Mouse (Mus musculus): ENCODE results near the gene Efcab9. TPM values are rescaled to one million over a fixed set of nuclear protein-coding genes. Genes with fewer than 3 reads are reported as not detected.

Efcab9 gene
- polyA plus RNA-seq, 1 experiment from 2014 or later: not detected

GRCm38 (mm10) chr11:32565088-32565487 lies 33.2 kb upstream of the Efcab9 start:
- no peak overlapping the region for H3K27ac ChIP-seq
- no peaks in the 10 kb centered on the region for H3K27me3 ChIP-seq
- no peak for ATAC-seq (ENCODE audit: low FRiP score)
- H3K4me3 ChIP-seq: no peak overlapping the region
- H3K9me3 ChIP-seq (replicated peaks): no peaks in the 10 kb centered on the region
- H3K4me2 ChIP-seq (replicated peaks): no peak overlapping the region
- WGBS: 59% methylated on average over 8 of the region's 8 CpGs
- H3K9ac ChIP-seq: no peak overlapping the region
- H3K36me3 ChIP-seq: no peaks in the 10 kb centered on the region
- H3K4me1 ChIP-seq: peaks cover 30% of the 10 kb centered on the region

- Histone ChIP-seq H3K27me3 (no peaks in the 10 kb centered on the region), H3K27ac (no peak overlapping the region), H3K9ac (no peak overlapping the region), H3K4me2 (replicated peaks) (no peak overlapping the region), H3K9me3 (replicated peaks) (no peaks in the 10 kb centered on the region), H3K36me3 (no peaks in the 10 kb centered on the region), H3K4me1 (peaks cover 30% of the 10 kb centered on the region), H3K4me3 (no peak overlapping the region)
- no peak for ATAC-seq (ENCODE audit: low FRiP score)
- 63% methylated on average over 4 of the region's 4 CpGs for WGBS
Observed at GRCm38 (mm10) chr11:32564629-32565028, 32.7 kb upstream of the Efcab9 start.

- peaks cover 33% of the 10 kb centered on the region for H3K4me1 ChIP-seq
Observed at GRCm38 (mm10) chr11:32563660-32564059, 31.8 kb upstream of the Efcab9 start.

GRCm38 (mm10) chr11:32562706-32563105 lies 30.8 kb upstream of the Efcab9 start:
- Histone ChIP-seq H3K4me3 (no peak overlapping the region), H3K27me3 (no peaks in the 10 kb centered on the region), H3K4me2 (replicated peaks) (no peak overlapping the region), H3K27ac (no peak overlapping the region), H3K9me3 (replicated peaks) (no peaks in the 10 kb centered on the region), H3K4me1 (peaks cover 36% of the 10 kb centered on the region), H3K36me3 (no peaks in the 10 kb centered on the region), H3K9ac (no peak overlapping the region)
- WGBS: 70% methylated on average over 5 of the region's 5 CpGs
- ATAC-seq (ENCODE audit: low FRiP score): no peak

More at GRCm38 (mm10) chr11:32563660-32564059, 31.8 kb upstream of the Efcab9 start:
- H3K9ac ChIP-seq: no peak overlapping the region
- 30% methylated on average over 3 of the region's 3 CpGs for WGBS
- H3K4me2 ChIP-seq (replicated peaks): no peak overlapping the region
- no peak overlapping the region for H3K4me3 ChIP-seq
- no peak overlapping the region for H3K27ac ChIP-seq
- no peaks in the 10 kb centered on the region for H3K27me3 ChIP-seq
- ATAC-seq (ENCODE audit: low FRiP score): no peak
- H3K9me3 ChIP-seq (replicated peaks): no peaks in the 10 kb centered on the region
- H3K36me3 ChIP-seq: no peaks in the 10 kb centered on the region

GRCm38 (mm10) chr11:32561465-32562355 lies 29.8 kb upstream of the Efcab9 start:
- no peak for ATAC-seq (ENCODE audit: low FRiP score)
- no peak overlapping the region for H3K9ac ChIP-seq
- no peaks in the 10 kb centered on the region for H3K9me3 ChIP-seq (replicated peaks)
- no peaks in the 10 kb centered on the region for H3K36me3 ChIP-seq
- H3K27me3 ChIP-seq: no peaks in the 10 kb centered on the region
- H3K4me1 ChIP-seq: peaks cover 26% of the 10 kb centered on the region
- H3K4me2 ChIP-seq (replicated peaks): no peak overlapping the region
- no peak overlapping the region for H3K4me3 ChIP-seq
- no peak overlapping the region for H3K27ac ChIP-seq
- WGBS: 69% methylated on average over 10 of the region's 10 CpGs

- whole genome bisulfite sequencing: 79% methylated on average over 12 of the region's 12 CpGs
Observed at GRCm38 (mm10) chr11:32560015-32560770, 28.3 kb upstream of the Efcab9 start.

GRCm38 (mm10) chr11:32558677-32559076 lies 26.8 kb upstream of the Efcab9 start:
- no peaks in the 10 kb centered on the region for H3K36me3 ChIP-seq
- H3K9me3 ChIP-seq (replicated peaks): no peaks in the 10 kb centered on the region
- H3K27ac ChIP-seq: no peak overlapping the region
- no peak overlapping the region for H3K9ac ChIP-seq
- H3K4me2 ChIP-seq (replicated peaks): no peak overlapping the region
- H3K4me1 ChIP-seq: peaks cover 18% of the 10 kb centered on the region; the same call in 1 of the 2 replicates
- 54% methylated on average over 8 of the region's 8 CpGs for WGBS
- no peaks in the 10 kb centered on the region for H3K27me3 ChIP-seq
- ATAC-seq (ENCODE audit: low FRiP score): no peak
- no peak overlapping the region for H3K4me3 ChIP-seq

More at GRCm38 (mm10) chr11:32560015-32560770, 28.3 kb upstream of the Efcab9 start:
- no peak overlapping the region for H3K4me3 ChIP-seq
- H3K9me3 ChIP-seq (replicated peaks): no peaks in the 10 kb centered on the region
- H3K4me1 ChIP-seq: peaks cover 23% of the 10 kb centered on the region; the same call in 1 of the 2 replicates
- H3K27ac ChIP-seq: no peak overlapping the region
- no peak overlapping the region for H3K9ac ChIP-seq
- ATAC-seq (ENCODE audit: low FRiP score): no peak
- H3K36me3 ChIP-seq: no peaks in the 10 kb centered on the region
- no peaks in the 10 kb centered on the region for H3K27me3 ChIP-seq
- H3K4me2 ChIP-seq (replicated peaks): no peak overlapping the region

GRCm38 (mm10) chr11:32558026-32558425 lies 26.1 kb upstream of the Efcab9 start:
- peaks cover 16% of the 10 kb centered on the region for H3K4me1 ChIP-seq
- H3K9ac ChIP-seq: no peak overlapping the region
- H3K27ac ChIP-seq: no peak overlapping the region
- WGBS: 97% methylated on average over 4 of the region's 4 CpGs
- no peaks in the 10 kb centered on the region for H3K27me3 ChIP-seq
- H3K4me3 ChIP-seq: no peak overlapping the region
- no peaks in the 10 kb centered on the region for H3K9me3 ChIP-seq (replicated peaks)
- no peak overlapping the region for H3K4me2 ChIP-seq (replicated peaks)
- ATAC-seq (ENCODE audit: low FRiP score): no peak
- no peaks in the 10 kb centered on the region for H3K36me3 ChIP-seq

GRCm38 (mm10) chr11:32556333-32556990 lies 24.6 kb upstream of the Efcab9 start:
- Histone ChIP-seq H3K4me1 (peaks cover 28% of the 10 kb centered on the region), H3K9me3 (replicated peaks) (no peaks in the 10 kb centered on the region), H3K9ac (no peak overlapping the region), H3K4me3 (no peak overlapping the region), H3K27ac (no peak overlapping the region), H3K36me3 (no peaks in the 10 kb centered on the region), H3K27me3 (no peaks in the 10 kb centered on the region), H3K4me2 (replicated peaks) (no peak overlapping the region)
- ATAC-seq (ENCODE audit: low FRiP score): no peak
- WGBS: 79% methylated on average over 10 of the region's 10 CpGs

- Histone ChIP-seq H3K36me3 (no peaks in the 10 kb centered on the region), H3K4me3 (no peak overlapping the region), H3K9me3 (replicated peaks) (no peaks in the 10 kb centered on the region), H3K27me3 (no peaks in the 10 kb centered on the region), H3K9ac (no peak overlapping the region), H3K4me1 (peaks cover 34% of the 10 kb centered on the region), H3K4me2 (replicated peaks) (no peak overlapping the region), H3K27ac (no peak overlapping the region)
- no peak for ATAC-seq (ENCODE audit: low FRiP score)
- WGBS: 90% methylated on average over 12 of the region's 12 CpGs
Observed at GRCm38 (mm10) chr11:32555103-32555689, 23.3 kb upstream of the Efcab9 start.

GRCm38 (mm10) chr11:32554141-32555091 lies 22.5 kb upstream of the Efcab9 start:
- no peaks in the 10 kb centered on the region for H3K27me3 ChIP-seq
- H3K27ac ChIP-seq: no peak overlapping the region
- H3K36me3 ChIP-seq: no peaks in the 10 kb centered on the region
- H3K4me2 ChIP-seq (replicated peaks): no peak overlapping the region
- no peaks in the 10 kb centered on the region for H3K9me3 ChIP-seq (replicated peaks)
- H3K9ac ChIP-seq: no peak overlapping the region
- no peak for ATAC-seq (ENCODE audit: low FRiP score)
- peaks cover 36% of the 10 kb centered on the region for H3K4me1 ChIP-seq
- 92% methylated on average over 14 of the region's 14 CpGs for WGBS
- no peak overlapping the region for H3K4me3 ChIP-seq
